Mouse (Mus musculus) liver, adult 2 months (tissue): ENCODE measurements around the gene Gldc.

Experiments used
- CTCF ChIP-seq: fragments of 200-500 bp; IDR thresholded peaks from 2 replicates; pipeline ENCODE4 v1.5.1; 2011; ENCODE audit warnings: low read depth, low read length, control low read depth
- POLR2A ChIP-seq: fragments of 200-500 bp; IDR thresholded peaks from 2 replicates; pipeline ENCODE4 v1.6.1; 2011; ENCODE audit warnings: low read length, control low read depth; ENCODE audit not compliant: insufficient read depth; ENCODE audit errors: extremely low read depth

GRCm38 (mm10) chr19:30179979-30180378, 4.8 kb upstream of the Gldc start:
- TF ChIP-seq CTCF, result no peak
- TF ChIP-seq POLR2A, result no peak
